Mouse (Mus musculus): Measurements from ENCODE around the gene Dop1a. TPM values are rescaled to one million over a fixed set of nuclear protein-coding genes. Genes with fewer than 3 reads are reported as not detected.

Gene Dop1a
- polyA plus RNA-seq, 1 experiment from 2014 or later = 15.3 TPM

- H3K9me3 ChIP-seq = no peaks in the 10 kb centered on the region
- peaks cover 80% of the 10 kb centered on the region for H3K36me3 ChIP-seq
- no peak overlapping the region for H3K9ac ChIP-seq
- H3K27me3 ChIP-seq = no peaks in the 10 kb centered on the region
- H3K4me1 ChIP-seq = no peaks in the 10 kb centered on the region
- ATAC-seq (ENCODE audit: insufficient number of reproducible peaks, insufficient read depth, low FRiP score, low TSS enrichment) = no peak
- 90% methylated on average over 3 of the region's 3 CpGs for WGBS
- no peak overlapping the region for H3K4me3 ChIP-seq
- H3K27ac ChIP-seq = no peak overlapping the region
- H3K4me2 ChIP-seq (replicated peaks) = no peak overlapping the region
These were observed 93.6 kb downstream of the Dop1a start for GRCm38 (mm10) chr9:86560543-86560942.

GRCm38 (mm10) chr9:86569314-86569910, 102.5 kb downstream of the Dop1a start:
- Histone ChIP-seq H3K27me3 (no peaks in the 10 kb centered on the region), H3K4me1 (peaks cover 13% of the 10 kb centered on the region; the same call in 1 of the 2 replicates), H3K9ac (no peak overlapping the region), H3K27ac (no peak overlapping the region), H3K9me3 (no peaks in the 10 kb centered on the region), H3K4me3 (no peak overlapping the region), H3K4me2 (replicated peaks) (no peak overlapping the region), H3K36me3 (peaks cover 28% of the 10 kb centered on the region)
- ATAC-seq (ENCODE audit: insufficient number of reproducible peaks, insufficient read depth, low FRiP score, low TSS enrichment) = no peak
- 81% methylated on average over 3 of the region's 3 CpGs for WGBS

GRCm38 (mm10) chr9:86570261-86570890, 103.4 kb downstream of the Dop1a start:
- 80% methylated on average over 10 of the region's 10 CpGs for WGBS
- ATAC-seq (ENCODE audit: insufficient number of reproducible peaks, insufficient read depth, low FRiP score, low TSS enrichment) = no peak
- Histone ChIP-seq H3K36me3 (peaks cover 19% of the 10 kb centered on the region), H3K4me1 (peaks cover 13% of the 10 kb centered on the region; the same call in 1 of the 2 replicates), H3K27me3 (no peaks in the 10 kb centered on the region), H3K9ac (no peak overlapping the region), H3K27ac (no peak overlapping the region), H3K4me2 (replicated peaks) (peak overlapping the region; percentile 97), H3K9me3 (no peaks in the 10 kb centered on the region), H3K4me3 (peak overlapping the region; percentile 73)

GRCm38 (mm10) chr9:86570946-86571345, 104.0 kb downstream of the Dop1a start:
- Histone ChIP-seq H3K4me3 (peak overlapping the region; percentile 73), H3K4me2 (replicated peaks) (peak overlapping the region; percentile 97), H3K27me3 (no peaks in the 10 kb centered on the region), H3K9me3 (no peaks in the 10 kb centered on the region), H3K4me1 (peaks cover 13% of the 10 kb centered on the region; the same call in 1 of the 2 replicates), H3K36me3 (peaks cover 16% of the 10 kb centered on the region), H3K9ac (no peak overlapping the region), H3K27ac (no peak overlapping the region)
- ATAC-seq (ENCODE audit: insufficient number of reproducible peaks, insufficient read depth, low FRiP score, low TSS enrichment) = no peak
- 16% methylated on average over 8 of the region's 8 CpGs for WGBS

- H3K9ac ChIP-seq = peak within 1 kb of the TSS; percentile 79
- ATAC-seq (ENCODE audit: insufficient number of reproducible peaks, insufficient read depth, low FRiP score, low TSS enrichment) = peak; percentile 97
- H3K27ac ChIP-seq = peak within 1 kb of the TSS; percentile 52; the same call in 1 of the 2 replicates
These were observed 104.7 kb downstream of the Dop1a start, which contains the start of the genes Pgm3 and Rwdd2a for GRCm38 (mm10) chr9:86571540-86572135. Gene Pgm3 (minus strand): TSS chr9:86571842. Gene Rwdd2a (plus strand): TSS chr9:86571991.

GRCm38 (mm10) chr9:86572196-86572595, 105.2 kb downstream of the Dop1a start:
- Histone ChIP-seq H3K9ac (peak overlapping the region; percentile 55), H3K9me3 (no peaks in the 10 kb centered on the region), H3K4me2 (replicated peaks) (peak overlapping the region; percentile 97), H3K4me3 (peak overlapping the region; percentile 73), H3K36me3 (peaks cover 10% of the 10 kb centered on the region), H3K27ac (0 out of 2 replicates have a peak overlapping the region, but pooled peaks have one; percentile 52), H3K27me3 (no peaks in the 10 kb centered on the region), H3K4me1 (peaks cover 13% of the 10 kb centered on the region; the same call in 1 of the 2 replicates)
- WGBS = 1% methylated on average over 25 of the region's 25 CpGs
- ATAC-seq (ENCODE audit: insufficient number of reproducible peaks, insufficient read depth, low FRiP score, low TSS enrichment) = peak; percentile 38; the same call in 1 of the 2 replicates

More at GRCm38 (mm10) chr9:86571540-86572135, 104.7 kb downstream of the Dop1a start, which contains the start of the genes Pgm3 and Rwdd2a:
- Histone ChIP-seq H3K27me3 (no peaks in the 10 kb centered on the region), H3K4me2 (replicated peaks) (peak within 1 kb of the TSS; percentile 97), H3K36me3 (peaks cover 15% of the 10 kb centered on the region), H3K4me1 (peaks cover 13% of the 10 kb centered on the region; the same call in 1 of the 2 replicates), H3K9me3 (no peaks in the 10 kb centered on the region), H3K4me3 (peak within 1 kb of the TSS; percentile 73)
- WGBS = 1% methylated on average over 59 of the region's 59 CpGs

GRCm38 (mm10) chr9:86572636-86573291, 105.8 kb downstream of the Dop1a start:
- Histone ChIP-seq H3K9me3 (no peaks in the 10 kb centered on the region), H3K4me1 (peaks cover 13% of the 10 kb centered on the region; the same call in 1 of the 2 replicates), H3K4me2 (replicated peaks) (peak overlapping the region; percentile 97), H3K4me3 (peak overlapping the region; percentile 73), H3K27ac (no peak overlapping the region), H3K9ac (0 out of 2 replicates have a peak overlapping the region, but pooled peaks have one; percentile 55), H3K27me3 (no peaks in the 10 kb centered on the region), H3K36me3 (peaks cover 10% of the 10 kb centered on the region)
- ATAC-seq (ENCODE audit: insufficient number of reproducible peaks, insufficient read depth, low FRiP score, low TSS enrichment) = no peak
- WGBS = 11% methylated on average over 13 of the region's 13 CpGs

- Histone ChIP-seq H3K9ac (no peak overlapping the region), H3K4me2 (replicated peaks) (no peak overlapping the region), H3K4me1 (peaks cover 13% of the 10 kb centered on the region; the same call in 1 of the 2 replicates), H3K36me3 (peaks cover 8% of the 10 kb centered on the region), H3K4me3 (no peak overlapping the region), H3K9me3 (no peaks in the 10 kb centered on the region), H3K27me3 (no peaks in the 10 kb centered on the region), H3K27ac (no peak overlapping the region)
- ATAC-seq (ENCODE audit: insufficient number of reproducible peaks, insufficient read depth, low FRiP score, low TSS enrichment) = no peak
- 76% methylated on average over 20 of the region's 20 CpGs for WGBS
These were observed 106.8 kb downstream of the Dop1a start for GRCm38 (mm10) chr9:86573616-86574303.

- Histone ChIP-seq H3K27ac (no peak overlapping the region), H3K36me3 (no peaks in the 10 kb centered on the region), H3K27me3 (no peaks in the 10 kb centered on the region), H3K9ac (no peak overlapping the region), H3K4me1 (peaks cover 13% of the 10 kb centered on the region; the same call in 1 of the 2 replicates), H3K4me2 (replicated peaks) (no peak overlapping the region), H3K4me3 (no peak overlapping the region), H3K9me3 (no peaks in the 10 kb centered on the region)
- WGBS = 84% methylated on average over 6 of the region's 6 CpGs
- no peak for ATAC-seq (ENCODE audit: insufficient number of reproducible peaks, insufficient read depth, low FRiP score, low TSS enrichment)
These were observed 108.2 kb downstream of the Dop1a start for GRCm38 (mm10) chr9:86575178-86575577.

- no peak for ATAC-seq (ENCODE audit: insufficient number of reproducible peaks, insufficient read depth, low FRiP score, low TSS enrichment)
- no peaks in the 10 kb centered on the region for H3K9me3 ChIP-seq
These were observed 112.7 kb downstream of the Dop1a start for GRCm38 (mm10) chr9:86579657-86580056.

GRCm38 (mm10) chr9:86583740-86584139, 116.8 kb downstream of the Dop1a start:
- Histone ChIP-seq H3K27ac (no peak overlapping the region), H3K27me3 (no peaks in the 10 kb centered on the region), H3K4me3 (no peak overlapping the region), H3K9me3 (no peaks in the 10 kb centered on the region), H3K9ac (no peak overlapping the region), H3K36me3 (no peaks in the 10 kb centered on the region), H3K4me2 (replicated peaks) (no peak overlapping the region), H3K4me1 (no peaks in the 10 kb centered on the region)
- no peak for ATAC-seq (ENCODE audit: insufficient number of reproducible peaks, insufficient read depth, low FRiP score, low TSS enrichment)
- 44% methylated on average over 3 of the region's 3 CpGs for WGBS

More at GRCm38 (mm10) chr9:86579657-86580056, 112.7 kb downstream of the Dop1a start:
- no peak overlapping the region for H3K27ac ChIP-seq
- WGBS = 84% methylated on average over 10 of the region's 10 CpGs
- H3K4me2 ChIP-seq (replicated peaks) = no peak overlapping the region
- no peaks in the 10 kb centered on the region for H3K27me3 ChIP-seq
- H3K9ac ChIP-seq = no peak overlapping the region
- H3K4me1 ChIP-seq = no peaks in the 10 kb centered on the region
- no peaks in the 10 kb centered on the region for H3K36me3 ChIP-seq
- no peak overlapping the region for H3K4me3 ChIP-seq

Data from embryonic facial prominence, embryonic 12.5 days (tissue).